Mouse (Mus musculus) lung, postnatal 25 days (tissue): ENCODE data around the gene Pradc1.

Source experiments
- DNase-seq: peaks from one replicate; pipeline ENCODE4 v3.0.0; 2022; ENCODE audit warnings: low spot score

Gene Pradc1

GRCm38 (mm10) chr6:85451664-85452410 lies at the start of gene Pradc1:
Gene Pradc1, minus strand, starts transcription at chr6:85451970.
- DNase-seq: peak; percentile 99

- DNase-seq: no peak
Measured at GRCm38 (mm10) chr6:85500416-85500815, 48.6 kb upstream of the Pradc1 start.

GRCm38 (mm10) chr6:85498147-85498546 lies 46.4 kb upstream of the Pradc1 start:
- no peak for DNase-seq

GRCm38 (mm10) chr6:85496976-85497375 lies 45.2 kb upstream of the Pradc1 start:
- no peak for DNase-seq

- no peak for DNase-seq
Measured at GRCm38 (mm10) chr6:85491606-85492005, 39.8 kb upstream of the Pradc1 start.

GRCm38 (mm10) chr6:85490252-85490651 lies 38.5 kb upstream of the Pradc1 start:
- no peak for DNase-seq

GRCm38 (mm10) chr6:85489717-85490116 lies 37.9 kb upstream of the Pradc1 start:
- DNase-seq: no peak

- no peak for DNase-seq
Measured at GRCm38 (mm10) chr6:85488510-85488909, 36.7 kb upstream of the Pradc1 start.

- DNase-seq: no peak
Measured at GRCm38 (mm10) chr6:85485738-85486137, 34.0 kb upstream of the Pradc1 start.

GRCm38 (mm10) chr6:85483843-85484721 lies 32.3 kb upstream of the Pradc1 start:
- no peak for DNase-seq

GRCm38 (mm10) chr6:85480685-85481084 lies 28.9 kb upstream of the Pradc1 start:
- DNase-seq: no peak

- no peak for DNase-seq
Measured at GRCm38 (mm10) chr6:85479979-85480378, 28.2 kb upstream of the Pradc1 start.

- no peak for DNase-seq
Measured at GRCm38 (mm10) chr6:85478416-85478815, 26.6 kb upstream of the Pradc1 start.

- no peak for DNase-seq
Measured at GRCm38 (mm10) chr6:85477366-85477917, 25.7 kb upstream of the Pradc1 start.

GRCm38 (mm10) chr6:85475581-85475980 lies 23.8 kb upstream of the Pradc1 start:
- no peak for DNase-seq

GRCm38 (mm10) chr6:85472542-85472941 lies 20.8 kb upstream of the Pradc1 start:
- DNase-seq: no peak

- DNase-seq: no peak
Measured at GRCm38 (mm10) chr6:85471962-85472361, 20.2 kb upstream of the Pradc1 start.

- no peak for DNase-seq
Measured at GRCm38 (mm10) chr6:85469660-85470430, 18.1 kb upstream of the Pradc1 start.

- no peak for DNase-seq
Measured at GRCm38 (mm10) chr6:85465381-85465780, 13.6 kb upstream of the Pradc1 start.

GRCm38 (mm10) chr6:85459621-85460020 lies 7.9 kb upstream of the Pradc1 start:
- no peak for DNase-seq

- no peak for DNase-seq
Measured at GRCm38 (mm10) chr6:85452816-85453215, 1.0 kb upstream of the Pradc1 start.

GRCm38 (mm10) chr6:85452411-85452665 lies 568 bp upstream of the Pradc1 start:
- DNase-seq: no peak
